Mouse (Mus musculus) bone marrow, adult 2 months (tissue): Measurements from ENCODE around the gene Ccdc8. TPM values are rescaled to one million over a fixed set of nuclear protein-coding genes. Genes with fewer than 3 reads are reported as not detected.

Source experiments
- H3K27ac ChIP-seq: fragments of 200-500 bp; 2 replicates; pipeline ENCODE4 v1.5.1; 2012; ENCODE audit warnings: low read depth, mild to moderate bottlenecking, control low read depth, inconsistent platforms, low read length; ENCODE audit not compliant: control insufficient read depth, poor library complexity, insufficient read depth
- H3K4me1 ChIP-seq: fragments of 200-500 bp; 2 replicates; pipeline ENCODE4 v1.6.1; 2011; ENCODE audit warnings: low read length; ENCODE audit not compliant: control insufficient read depth, insufficient read depth
- H3K4me3 ChIP-seq: fragments of 200-500 bp; replicated peaks from 2 replicates; pipeline ENCODE3; 2011; ENCODE audit warnings: mild to moderate bottlenecking, low read depth, low read length, control low read depth; ENCODE audit not compliant: control insufficient read depth
- CTCF ChIP-seq: fragments of 200-500 bp; IDR thresholded peaks from 2 replicates; pipeline ENCODE4 v1.5.1; 2011; ENCODE audit warnings: low read length, control low read depth; ENCODE audit not compliant: control insufficient read depth, insufficient read depth
- POLR2A ChIP-seq: fragments of 200-500 bp; IDR thresholded peaks from 2 replicates; pipeline ENCODE4 v1.6.1; 2011; ENCODE audit warnings: low read depth, mild to moderate bottlenecking, control low read depth, low read length, borderline replicate concordance; ENCODE audit not compliant: control insufficient read depth
- WGBS: fragments of 180-500 bp; shearing (Covaris S2); methylation state at CpG from one replicate; pipeline ENCODE4 v1.1.7; 2018; 5-methylcytosine and 5-hydroxymethylcytosine counted together
- polyA plus RNA-seq: library from polyadenylated mRNA; stranded (reverse); fragments of >200 nt; gene quantifications from 2 replicates; pipeline ENCODE4 v1.2.4, GENCODE M21; 2011; ENCODE audit warnings: low replicate concordance; ENCODE audit not compliant: missing spikeins, insufficient read depth, insufficient read length

Ccdc8 gene
- polyA plus RNA-seq, 1 experiment: 2.5 TPM

DNA sequence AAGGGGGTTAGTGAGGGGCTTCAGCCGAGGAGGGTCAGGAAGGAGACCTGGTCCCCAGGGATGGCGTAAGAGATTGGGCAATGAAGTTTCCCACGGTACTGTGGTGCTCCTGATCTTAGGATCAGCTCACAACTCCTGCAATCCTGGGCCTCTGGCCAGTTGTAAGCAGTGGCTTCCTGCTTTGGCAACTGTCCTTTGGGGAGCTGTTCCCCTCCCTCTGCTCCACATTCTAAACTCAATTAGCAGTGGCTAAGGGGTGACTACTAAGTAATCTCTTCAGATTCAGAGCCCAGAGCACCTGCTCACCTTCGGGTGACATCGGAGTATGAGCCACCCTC, 17.5 kb downstream of the Ccdc8 start:
- H3K4me1 ChIP-seq: no peaks in the 10 kb centered on the region; the same call in 1 of the 2 replicates
- 49% methylated on average over 5 of the region's 5 CpGs for WGBS
- TF ChIP-seq CTCF (no peak), POLR2A (no peak)
- H3K27ac ChIP-seq: no peak overlapping the region
- H3K4me3 ChIP-seq: no peak overlapping the region

GRCm38 (mm10) chr7:17011909-17012590, 19.5 kb downstream of the Ccdc8 start:
- Histone ChIP-seq H3K4me1 (no peaks in the 10 kb centered on the region; the same call in 1 of the 2 replicates), H3K27ac (no peak overlapping the region), H3K4me3 (no peak overlapping the region)
- WGBS: 72% methylated on average over 7 of the region's 7 CpGs
- TF ChIP-seq CTCF: no peak
- no peak for TF ChIP-seq POLR2A

DNA sequence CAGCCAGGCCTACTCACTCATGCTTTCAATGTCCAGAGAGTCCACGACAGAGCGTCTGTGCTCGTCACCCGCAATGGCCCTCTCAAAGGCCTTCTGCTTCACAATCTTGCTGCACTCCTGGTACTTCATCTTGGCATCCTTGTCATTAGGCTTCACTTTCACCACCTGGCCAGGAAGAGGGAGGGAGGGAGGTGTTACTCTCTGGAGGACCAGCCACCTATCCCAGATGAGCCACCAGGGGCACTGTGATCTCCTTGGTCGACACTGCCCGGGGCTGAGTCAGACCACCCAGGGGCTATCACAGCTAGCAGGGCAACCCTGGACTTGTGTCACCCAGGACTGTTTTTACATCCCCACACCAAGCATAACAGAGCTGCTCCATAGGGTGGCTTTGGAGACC, 22.9 kb downstream of the Ccdc8 start:
- no peak for TF ChIP-seq CTCF
- TF ChIP-seq POLR2A: no peak
- H3K4me1 ChIP-seq: no peaks in the 10 kb centered on the region
- no peak overlapping the region for H3K27ac ChIP-seq
- no peak overlapping the region for H3K4me3 ChIP-seq
- WGBS: 88% methylated on average over 6 of the region's 6 CpGs

DNA sequence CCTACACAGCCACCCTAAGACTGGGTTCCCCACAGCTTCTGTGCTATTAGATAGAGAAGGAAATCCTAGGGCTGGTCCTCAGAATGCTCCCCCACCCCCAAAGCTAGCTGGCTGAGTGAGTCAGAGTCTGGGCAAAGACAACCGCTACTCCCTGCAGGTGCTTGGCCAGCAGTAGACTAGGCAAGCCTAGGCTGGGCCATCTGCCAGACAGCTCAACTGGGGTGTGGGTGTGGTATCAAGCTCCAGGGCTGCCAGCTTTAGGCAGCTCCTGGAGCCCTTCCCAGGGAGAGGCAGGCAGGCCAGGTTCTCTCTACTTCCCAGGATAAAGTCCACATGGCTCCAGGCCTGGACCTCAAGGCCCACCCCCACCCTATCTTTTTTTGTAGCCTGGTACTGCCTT, 24.5 kb downstream of the Ccdc8 start:
- no peaks in the 10 kb centered on the region for H3K4me1 ChIP-seq
- TF ChIP-seq CTCF: no peak
- no peak for TF ChIP-seq POLR2A
- H3K27ac ChIP-seq: no peak overlapping the region
- no peak overlapping the region for H3K4me3 ChIP-seq
- WGBS: 54% methylated on average over 1 of the region's 1 CpGs

GRCm38 (mm10) chr7:17017921-17018320, 25.4 kb downstream of the Ccdc8 start:
- no peak overlapping the region for H3K27ac ChIP-seq
- no peak overlapping the region for H3K4me3 ChIP-seq
- 54% methylated on average over 2 of the region's 2 CpGs for WGBS
- H3K4me1 ChIP-seq: no peaks in the 10 kb centered on the region
- no peak for TF ChIP-seq CTCF
- TF ChIP-seq POLR2A: no peak

GRCm38 (mm10) chr7:17019426-17020166, 27.1 kb downstream of the Ccdc8 start:
- Histone ChIP-seq H3K4me1 (peaks cover 6% of the 10 kb centered on the region; the same call in 1 of the 2 replicates), H3K4me3 (no peak overlapping the region), H3K27ac (no peak overlapping the region)
- WGBS: 77% methylated on average over 7 of the region's 7 CpGs
- TF ChIP-seq CTCF (no peak), POLR2A (no peak)

- H3K27ac ChIP-seq: no peak overlapping the region
- TF ChIP-seq CTCF (no peak), POLR2A (no peak)
- H3K4me3 ChIP-seq: no peak overlapping the region
- H3K4me1 ChIP-seq: peaks cover 15% of the 10 kb centered on the region
- 89% methylated on average over 15 of the region's 15 CpGs for WGBS
Measured at GRCm38 (mm10) chr7:17022176-17022575, 29.7 kb downstream of the Ccdc8 start.

- 41% methylated on average over 4 of the region's 4 CpGs for WGBS
- Histone ChIP-seq H3K4me3 (no peak overlapping the region), H3K4me1 (peaks cover 15% of the 10 kb centered on the region), H3K27ac (0 out of 2 replicates have a peak overlapping the region, but pooled peaks have one; percentile 17)
- TF ChIP-seq POLR2A (no peak), CTCF (no peak)
Measured at GRCm38 (mm10) chr7:17023701-17024100, 31.2 kb downstream of the Ccdc8 start.
